Mouse (Mus musculus) heart, postnatal 0 days (tissue): ENCODE measurements around the gene Abl2. TPM values are rescaled to one million over a fixed set of nuclear protein-coding genes. Genes with fewer than 3 reads are reported as not detected.

ENCODE experiments used
- ATAC-seq: fragments of 200-750 bp; cut with Nextera tagmentation; 2 replicates; pipeline ENCODE4 v1.8.0; 2017; ENCODE audit warnings: low read depth, moderate number of reproducible peaks, moderate library complexity; ENCODE audit not compliant: insufficient read depth
- DNase-seq: peaks from one replicate; pipeline ENCODE4 v3.0.0-alpha.2; 2016; ENCODE audit warnings: low spot score
- H3K27ac ChIP-seq: fragments of 300-500 bp; sonication (generic); 2 replicates; pipeline ENCODE4 v1.5.1; 2014; ENCODE audit warnings: low read depth, mild to moderate bottlenecking
- H3K27me3 ChIP-seq: fragments of 300-500 bp; sonication (generic); 2 replicates; pipeline ENCODE4 v1.6.1; 2014; ENCODE audit warnings: low read length, mixed read lengths; ENCODE audit not compliant: control insufficient read depth, insufficient read depth
- H3K36me3 ChIP-seq: fragments of 300-500 bp; sonication (generic); replicated peaks from 2 replicates; pipeline ENCODE4 v1.6.1; 2014; ENCODE audit warnings: low read length, mixed read lengths; ENCODE audit not compliant: control insufficient read depth, insufficient read depth
- H3K4me1 ChIP-seq: fragments of 300-500 bp; sonication (generic); 2 replicates; pipeline ENCODE4 v1.6.1; 2014; ENCODE audit warnings: antibody characterized with exemption; ENCODE audit not compliant: control insufficient read depth, insufficient read depth
- H3K4me2 ChIP-seq: fragments of 300-500 bp; sonication (generic); 2 replicates; pipeline ENCODE4 v1.6.1; 2014; ENCODE audit warnings: low read depth, mild to moderate bottlenecking, low read length, moderate library complexity
- H3K4me3 ChIP-seq: fragments of 300-500 bp; sonication (generic); 2 replicates; pipeline ENCODE4 v1.5.1; 2014; ENCODE audit warnings: low read depth, low read length
- H3K9ac ChIP-seq: fragments of 300-500 bp; sonication (generic); replicated peaks from 2 replicates; pipeline ENCODE4 v1.6.1; 2014; ENCODE audit warnings: low read depth, low read length, mixed read lengths
- H3K9me3 ChIP-seq: fragments of 300-500 bp; sonication (generic); replicated peaks from 2 replicates; pipeline ENCODE4 v1.6.1; 2016; ENCODE audit warnings: low read length; ENCODE audit not compliant: control insufficient read depth
- CTCF ChIP-seq: IDR thresholded peaks from 2 replicates; pipeline ENCODE4 v1.5.1; 2016; ENCODE audit warnings: antibody characterized with exemption, control low read depth, low read depth
- EP300 ChIP-seq: IDR thresholded peaks from 2 replicates; pipeline ENCODE4 v1.6.1; 2016; ENCODE audit warnings: antibody characterized with exemption, low read depth
- WGBS: fragments of 180-500 bp; shearing (Covaris S2); extraction: QIAGEN DNeasy Blood & Tissue Kit; methylation state at CpG from one replicate; pipeline ENCODE4 v1.1.7; 2014; 5-methylcytosine and 5-hydroxymethylcytosine counted together
- polyA plus RNA-seq: library from polyadenylated mRNA; unstranded; fragments of >200 nt; fragmentation: Nextera tagmentation; extraction: Ambion mirVana; gene quantifications from 2 replicates; pipeline ENCODE4 v1.2.1, GENCODE M21; 2015
- total RNA-seq: library from RNA; depleted of rRNA; stranded (reverse); fragments of >200 nt; gene quantifications from 2 replicates; pipeline ENCODE4 v1.2.3, GENCODE M21; 2014; ENCODE audit warnings: low replicate concordance; rRNA removed

Gene Abl2
- total and polyA plus RNA-seq, 2 experiments from 2014 or later, result 2.0 to 12.9 TPM

- DNase-seq, result no peak
- Histone ChIP-seq H3K9ac (no peak overlapping the region), H3K27me3 (no peaks in the 10 kb centered on the region), H3K36me3 (peaks cover 35% of the 10 kb centered on the region), H3K27ac (no peak overlapping the region), H3K4me3 (no peak overlapping the region), H3K9me3 (no peaks in the 10 kb centered on the region), H3K4me2 (no peak overlapping the region), H3K4me1 (peaks cover 4% of the 10 kb centered on the region; the same call in 1 of the 2 replicates)
- TF ChIP-seq EP300, result no peak
- TF ChIP-seq CTCF, result no peak
- 63% methylated on average over 9 of the region's 9 CpGs for WGBS
- ATAC-seq, result no peak
These were observed 121.0 kb downstream of the Abl2 start for GRCm38 (mm10) chr1:156679599-156679998.

GRCm38 (mm10) chr1:156686025-156686661 is 127.6 kb downstream of the Abl2 start:
- Histone ChIP-seq H3K27me3 (no peaks in the 10 kb centered on the region), H3K9me3 (no peaks in the 10 kb centered on the region), H3K4me2 (no peak overlapping the region), H3K36me3 (peaks cover 76% of the 10 kb centered on the region), H3K4me3 (no peak overlapping the region), H3K27ac (no peak overlapping the region), H3K4me1 (no peaks in the 10 kb centered on the region), H3K9ac (no peak overlapping the region)
- 79% methylated on average over 7 of the region's 7 CpGs for WGBS
- ATAC-seq (no peak), DNase-seq (no peak)
- no peak for TF ChIP-seq EP300
- TF ChIP-seq CTCF, result no peak

Other genes starting within 250 kb of the Abl2 start
- not detected in 2 replicates for gene Nphs2, start 248.1 kb upstream of the Abl2 start, total RNA-seq
- gene Nphs2, start 248.1 kb upstream of the Abl2 start, polyA plus RNA-seq, result 0.04 TPM in 1 of 2 replicates, not detected in the other
- gene Gm2000, start 192.7 kb upstream of the Abl2 start, total RNA-seq, result 790 and 865 TPM in 2 replicates
- 405 and 419 TPM in 2 replicates for gene Gm2000, start 192.7 kb upstream of the Abl2 start, polyA plus RNA-seq
- gene Axdnd1, start 137.6 kb upstream of the Abl2 start, total RNA-seq, result not detected in 2 replicates
- 0.04 TPM in 1 of 2 replicates, not detected in the other for gene Axdnd1, start 137.6 kb upstream of the Abl2 start, polyA plus RNA-seq
- 47.3 and 75.3 TPM in 2 replicates for gene Soat1, start 84.5 kb upstream of the Abl2 start, total RNA-seq
- gene Soat1, start 84.5 kb upstream of the Abl2 start, polyA plus RNA-seq, result 8.6 and 12.3 TPM in 2 replicates
- gene Gm10031, start 34.8 kb upstream of the Abl2 start, total RNA-seq, result 9.1 and 13.9 TPM in 2 replicates
- gene Gm10031, start 34.8 kb upstream of the Abl2 start, polyA plus RNA-seq, result 0.33 and 0.45 TPM in 2 replicates
- 6.5 and 59.8 TPM in 2 replicates for gene Tor3a, start 115.6 kb downstream of the Abl2 start, total RNA-seq
- 7.1 and 7.6 TPM in 2 replicates for gene Tor3a, start 115.6 kb downstream of the Abl2 start, polyA plus RNA-seq
- gene Fam20b, start 160.3 kb downstream of the Abl2 start, total RNA-seq, result 42.9 and 46.7 TPM in 2 replicates
- 17.8 and 20.9 TPM in 2 replicates for gene Fam20b, start 160.3 kb downstream of the Abl2 start, polyA plus RNA-seq